Mouse (Mus musculus): Measurements from ENCODE around the gene Alg9. TPM values are rescaled to one million over a fixed set of nuclear protein-coding genes. Genes with fewer than 3 reads are reported as not detected.

The Alg9 gene
- polyA plus RNA-seq, 1 experiment from 2014 or later: 40.4 TPM

Other genes starting within 250 kb of the Alg9 start
- gene Pts, start 246.3 kb upstream of the Alg9 start, polyA plus RNA-seq (2014; fragmentation: Nextera tagmentation; extraction: Ambion mirVana): 55.3 and 58.0 TPM in 2 replicates
- 0.85 and 0.88 TPM in 2 replicates for gene Il18, start 220.2 kb upstream of the Alg9 start, polyA plus RNA-seq (2014; fragmentation: Nextera tagmentation; extraction: Ambion mirVana)
- 0.16 and 0.17 TPM in 2 replicates for gene Bco2, start 219.8 kb upstream of the Alg9 start, polyA plus RNA-seq (2014; fragmentation: Nextera tagmentation; extraction: Ambion mirVana)
- gene Tex12, start 213.7 kb upstream of the Alg9 start, polyA plus RNA-seq (2014; fragmentation: Nextera tagmentation; extraction: Ambion mirVana): not detected in 2 replicates
- gene Sdhd, start 171.2 kb upstream of the Alg9 start, polyA plus RNA-seq (2014; fragmentation: Nextera tagmentation; extraction: Ambion mirVana): 293 and 303 TPM in 2 replicates
- 297 and 308 TPM in 2 replicates for gene Timm8b, start 171.1 kb upstream of the Alg9 start, polyA plus RNA-seq (2014; fragmentation: Nextera tagmentation; extraction: Ambion mirVana)
- gene Pih1d2, start 157.7 kb upstream of the Alg9 start, polyA plus RNA-seq (2014; fragmentation: Nextera tagmentation; extraction: Ambion mirVana): 5.0 and 5.6 TPM in 2 replicates
- 29.7 and 32.3 TPM in 2 replicates for gene Nkapd1, start 157.6 kb upstream of the Alg9 start, polyA plus RNA-seq (2014; fragmentation: Nextera tagmentation; extraction: Ambion mirVana)
- gene Dlat, start 115.2 kb upstream of the Alg9 start, polyA plus RNA-seq (2014; fragmentation: Nextera tagmentation; extraction: Ambion mirVana): 60.0 and 63.7 TPM in 2 replicates
- gene Dixdc1, start 35.5 kb upstream of the Alg9 start, polyA plus RNA-seq (2014; fragmentation: Nextera tagmentation; extraction: Ambion mirVana): 27.6 and 30.6 TPM in 2 replicates
- 1.7 and 2.8 TPM in 2 replicates for gene 2310030G06Rik, start 28.5 kb upstream of the Alg9 start, polyA plus RNA-seq (2014; fragmentation: Nextera tagmentation; extraction: Ambion mirVana)
- gene Cryab, start 23.7 kb upstream of the Alg9 start, polyA plus RNA-seq (2014; fragmentation: Nextera tagmentation; extraction: Ambion mirVana): 8.9 and 13.3 TPM in 2 replicates
- 3.1 and 3.5 TPM in 2 replicates for gene Hspb2, start 22.7 kb upstream of the Alg9 start, polyA plus RNA-seq (2014; fragmentation: Nextera tagmentation; extraction: Ambion mirVana)
- 11.8 and 12.5 TPM in 2 replicates for gene Fdxacb1, start 6.8 kb upstream of the Alg9 start, polyA plus RNA-seq (2014; fragmentation: Nextera tagmentation; extraction: Ambion mirVana)
- 28.9 and 30.7 TPM in 2 replicates for gene 1110032A03Rik, start 501 bp downstream of the Alg9 start, polyA plus RNA-seq (2014; fragmentation: Nextera tagmentation; extraction: Ambion mirVana)
- 126 and 133 TPM in 2 replicates for gene Ppp2r1b, start 70.3 kb downstream of the Alg9 start, polyA plus RNA-seq (2014; fragmentation: Nextera tagmentation; extraction: Ambion mirVana)
- gene Sik2, start 234.1 kb downstream of the Alg9 start, polyA plus RNA-seq (2014; fragmentation: Nextera tagmentation; extraction: Ambion mirVana): 11.0 and 16.2 TPM in 2 replicates